ENCODE assay signal across 9 mouse cellular contexts in the genomic region with DNA sequence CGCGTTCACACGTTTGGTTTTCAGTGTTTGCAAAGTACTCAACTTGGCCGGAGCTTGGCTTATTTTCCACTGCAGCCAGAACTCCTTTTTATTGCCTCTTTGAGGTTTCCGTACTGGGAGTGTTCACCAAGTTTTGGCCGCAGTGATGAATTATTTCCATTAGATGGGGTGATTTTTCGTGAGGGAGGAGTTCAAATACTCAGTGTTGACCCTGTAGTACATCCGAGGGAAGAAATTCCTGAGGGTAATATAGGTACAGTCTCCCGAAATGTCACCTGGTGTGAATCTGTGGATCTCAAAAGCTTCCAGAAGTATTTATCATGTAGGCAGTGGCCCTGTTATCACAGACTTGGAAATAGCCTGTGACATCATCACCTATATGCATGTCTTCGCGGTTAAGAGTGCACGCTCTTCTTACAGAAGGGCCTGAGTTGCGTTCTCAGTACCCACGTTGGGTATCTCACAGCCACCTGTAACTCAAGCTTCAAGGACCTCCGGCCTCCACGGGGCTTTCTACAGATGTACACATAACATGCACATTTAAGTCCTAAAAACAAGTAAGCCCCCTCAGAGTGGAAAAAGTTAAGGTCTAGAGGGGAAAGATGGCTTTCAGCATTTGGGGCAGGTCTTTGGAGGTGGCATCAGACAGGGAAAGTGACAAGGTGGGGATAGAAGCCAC. TPM values are rescaled to one million over a fixed set of nuclear protein-coding genes. Genes with fewer than 3 reads are reported as not detected.
DNase-seq lines count a peak whose midpoint lies in the region; ATAC-seq and TF ChIP-seq lines count a peak whose summit lies in the region.
"Had no signal": no experiment of that assay in that cellular context is flagged by ENCODE, and none has a peak within 500 bp of the region (broad histone marks: within the 10 kb centered on the region; RNA-seq: fewer than 3 reads in every experiment).

No protein-coding gene starts in this region.

- intact Hi-C loops in heart, postnatal 14 days (cut with DNase I), result loop anchor here (5.0 kb wide), 2 partner anchors 53 to 122 kb away; no protein-coding TSS in a partner anchor
- intact Hi-C loops in left cerebral cortex, postnatal 10 days (cut with DNase I), result loop anchor here (5.0 kb wide), 1 partner anchor 38 kb away; no protein-coding TSS in a partner anchor

- DNase-seq in heart, embryonic 10.5 days (ENCODE audit: low spot score), result no peak
- no peak for DNase-seq in heart, postnatal 14 days
- no peak for DNase-seq in forebrain, postnatal 0 days
- DNase-seq in liver, postnatal 0 days, result no peak
- no peak for DNase-seq in right cerebral cortex, postnatal 36 days (ENCODE audit: low spot score in 2 of 2)
- no peak for DNase-seq in left cerebral cortex, postnatal 10 days (ENCODE audit: extremely low spot score in 1 of 2, low spot score in 2 of 2)

- peak overlapping the region; percentile 94 for H3K4me2 ChIP-seq in forebrain, postnatal 0 days (ENCODE audit: low read depth)
- peak overlapping the region; percentile 95 for H3K4me2 ChIP-seq in liver, postnatal 0 days (ENCODE audit: low read depth, low read length)

- peak overlapping the region; percentile 98 for H3K4me3 ChIP-seq in heart, embryonic 10.5 days
- H3K4me3 ChIP-seq in ES-Bruce4 (ENCODE audit: low read depth, low read length), result peak overlapping the region; percentile 57
- peak overlapping the region; percentile 93 for H3K4me3 ChIP-seq in forebrain, postnatal 0 days (ENCODE audit: low read depth, low read length)
- peak overlapping the region; percentile 91; the same call in 1 of the 2 replicates for H3K4me3 ChIP-seq in liver, postnatal 0 days (ENCODE audit: low read depth, low read length)

- peaks cover 31% of the 10 kb centered on the region for H3K4me1 ChIP-seq in heart, embryonic 10.5 days
- peaks cover 4% of the 10 kb centered on the region for H3K4me1 ChIP-seq in ES-Bruce4 (ENCODE audit: control insufficient read depth, insufficient read depth, low read length)
- H3K4me1 ChIP-seq in forebrain, postnatal 0 days (ENCODE audit: insufficient read depth), result peaks cover 5% of the 10 kb centered on the region
- H3K4me1 ChIP-seq in liver, postnatal 0 days (ENCODE audit: insufficient read depth), result peaks cover 26% of the 10 kb centered on the region

- ATAC-seq in forebrain, postnatal 0 days, result no peak
- no peak for ATAC-seq in liver, postnatal 0 days
- ATAC-seq in activated CD4-positive, CD25-positive, alpha-beta regulatory T cell, adult 4 months, result no peak

- H3K9ac ChIP-seq in ES-Bruce4 (ENCODE audit: low read depth, poor library complexity, severe bottlenecking), result no peak overlapping the region
- H3K9ac ChIP-seq in forebrain, postnatal 0 days, result peak overlapping the region; percentile 92
- no peak overlapping the region for H3K9ac ChIP-seq in liver, postnatal 0 days (replicated peaks)

- no peak for TF ChIP-seq POLR2A in ES-Bruce4 (IDR thresholded peaks at IDR 0.05; ENCODE audit: insufficient read depth, low read length)

- 50% methylated on average over 16 of the region's 16 CpGs for WGBS in heart, embryonic 10.5 days
- WGBS in forebrain, postnatal 0 days, result 47% methylated on average over 16 of the region's 16 CpGs
- 46% methylated on average over 16 of the region's 16 CpGs for WGBS in liver, postnatal 0 days (ENCODE audit: insufficient replicate concordance)

- no peaks in the 10 kb centered on the region for H3K36me3 ChIP-seq in heart, embryonic 10.5 days
- H3K36me3 ChIP-seq in ES-Bruce4 (ENCODE audit: control insufficient read depth, insufficient read depth, low read length, poor library complexity, severe bottlenecking), result no peaks in the 10 kb centered on the region
- no peaks in the 10 kb centered on the region for H3K36me3 ChIP-seq in forebrain, postnatal 0 days (ENCODE audit: insufficient read depth)
- no peaks in the 10 kb centered on the region for H3K36me3 ChIP-seq in liver, postnatal 0 days (replicated peaks; ENCODE audit: insufficient read depth, low read length)

- no peaks in the 10 kb centered on the region for H3K9me3 ChIP-seq in heart, embryonic 10.5 days
- no peaks in the 10 kb centered on the region for H3K9me3 ChIP-seq in ES-Bruce4 (replicated peaks; ENCODE audit: control insufficient read depth, insufficient read depth, low read length, poor library complexity, severe bottlenecking)
- no peaks in the 10 kb centered on the region for H3K9me3 ChIP-seq in forebrain, postnatal 0 days (ENCODE audit: low read length)
- no peaks in the 10 kb centered on the region for H3K9me3 ChIP-seq in liver, postnatal 0 days (ENCODE audit: low read length)

- peak overlapping the region; percentile 96 for H3K27ac ChIP-seq in heart, embryonic 10.5 days
- no peak overlapping the region for H3K27ac ChIP-seq in ES-Bruce4 (ENCODE audit: insufficient read depth, low read length)
- H3K27ac ChIP-seq in forebrain, postnatal 0 days (ENCODE audit: low read depth, low read length), result peak overlapping the region; percentile 98
- H3K27ac ChIP-seq in liver, postnatal 0 days (ENCODE audit: low read depth), result no peak overlapping the region

- TF ChIP-seq EP300 in ES-Bruce4 (IDR thresholded peaks at IDR 0.05; ENCODE audit: insufficient read depth, low read depth, low read length), result no peak
- no peak for TF ChIP-seq EP300 in liver, postnatal 0 days (IDR thresholded peaks at IDR 0.05; ENCODE audit: low read depth)

- no peak for TF ChIP-seq CTCF in ES-Bruce4 (IDR thresholded peaks at IDR 0.05; ENCODE audit: low read depth, low read length)
- no peak for TF ChIP-seq CTCF in forebrain, postnatal 0 days (IDR thresholded peaks at IDR 0.05; ENCODE audit: low read depth)
- 0 out of 2 replicates have a peak, but pooled peaks have one; percentile 2 for TF ChIP-seq CTCF in liver, postnatal 0 days (IDR thresholded peaks at IDR 0.05; ENCODE audit: low read depth)

- no peaks in the 10 kb centered on the region for H3K27me3 ChIP-seq in heart, embryonic 10.5 days (ENCODE audit: insufficient read depth, poor library complexity, severe bottlenecking)
- H3K27me3 ChIP-seq in ES-Bruce4 (ENCODE audit: control insufficient read depth, insufficient read depth, low read length, poor library complexity, severe bottlenecking), result peaks cover 4% of the 10 kb centered on the region; the same call in 1 of the 2 replicates
- no peaks in the 10 kb centered on the region for H3K27me3 ChIP-seq in forebrain, postnatal 0 days (ENCODE audit: insufficient read depth, low read length)
- H3K27me3 ChIP-seq in liver, postnatal 0 days (ENCODE audit: insufficient read depth, low read length), result no peaks in the 10 kb centered on the region

RNA-seq across cellular contexts. Expression of a gene that starts 4.4 kb away (rescaled TPM):
- polyA plus RNA-seq in heart, embryonic 10.5 days (2016; fragmentation: Nextera tagmentation; extraction: Ambion mirVana), result 27.7 and 28.7 TPM in 2 replicates
- 10 to 100 TPM; 37.0 to 40.7 TPM for total RNA-seq in heart, postnatal 14 days (2021)
- polyA plus RNA-seq in ES-Bruce4 (2011; ENCODE audit: insufficient read depth, insufficient read length, low read depth, missing spikeins), result 34.7 and 36.5 TPM in 2 replicates
- total RNA-seq in forebrain, postnatal 0 days (2014; rRNA removed), result 37.0 and 48.4 TPM in 2 replicates
- 42.2 and 48.9 TPM in 2 replicates for polyA plus RNA-seq in forebrain, postnatal 0 days (2015; fragmentation: Nextera tagmentation; extraction: Ambion mirVana)
- polyA plus RNA-seq in liver, postnatal 0 days (2015; fragmentation: Nextera tagmentation; extraction: Ambion mirVana), result 24.4 and 24.5 TPM in 2 replicates
- polyA plus RNA-seq in activated CD4-positive, CD25-positive, alpha-beta regulatory T cell, adult 4 months (2017; shearing (Covaris generic)), result 1 to 10 TPM; 4.7 to 4.9 TPM
- total RNA-seq in left cerebral cortex, postnatal 10 days (2021), result 10 to 100 TPM; 57.0 to 57.9 TPM

RNA-seq across cellular contexts. Expression of a gene that starts 56.9 kb away (rescaled TPM):
- polyA plus RNA-seq in heart, embryonic 10.5 days (2016; fragmentation: Nextera tagmentation; extraction: Ambion mirVana), result not detected in 2 replicates
- not detected for total RNA-seq in heart, postnatal 14 days (2021)
- not detected in 2 replicates for polyA plus RNA-seq in ES-Bruce4 (2011; ENCODE audit: insufficient read depth, insufficient read length, low read depth, missing spikeins)
- total RNA-seq in forebrain, postnatal 0 days (2014; rRNA removed), result not detected in 2 replicates
- polyA plus RNA-seq in forebrain, postnatal 0 days (2015; fragmentation: Nextera tagmentation; extraction: Ambion mirVana), result not detected in 2 replicates
- not detected in 2 replicates for polyA plus RNA-seq in liver, postnatal 0 days (2015; fragmentation: Nextera tagmentation; extraction: Ambion mirVana)
- polyA plus RNA-seq in activated CD4-positive, CD25-positive, alpha-beta regulatory T cell, adult 4 months (2017; shearing (Covaris generic)), result not detected
- total RNA-seq in left cerebral cortex, postnatal 10 days (2021), result not detected
- total RNA-seq: monocyte, adult 5-6 weeks had no signal

Comparison
In these comparisons a context has a peak if more than half of its experiments do, and no peak if none do; other contexts are left out.
1. H3K27ac ChIP-seq: peak in heart, embryonic 10.5 days (single experiment) and forebrain, postnatal 0 days (single experiment); none in ES-Bruce4 (single experiment) and liver, postnatal 0 days (single experiment).
2. Peak in every context shown above with its lines, with median percentiles within 50 percentile points of each other: H3K4me3 ChIP-seq.